Mouse (Mus musculus): ENCODE results near the gene Chd9.
"Not testable (repeated sequence)": the region's sequence is repeated elsewhere in the genome, so short reads cannot be mapped to it uniquely, and the experiment has no call there.

The Chd9 gene

GRCm38 (mm10) chr8:90907848-90908551 is 79.8 kb downstream of the Chd9 start:
- DNase-seq (ENCODE audit: low read depth) = peak; percentile 95

DNA sequence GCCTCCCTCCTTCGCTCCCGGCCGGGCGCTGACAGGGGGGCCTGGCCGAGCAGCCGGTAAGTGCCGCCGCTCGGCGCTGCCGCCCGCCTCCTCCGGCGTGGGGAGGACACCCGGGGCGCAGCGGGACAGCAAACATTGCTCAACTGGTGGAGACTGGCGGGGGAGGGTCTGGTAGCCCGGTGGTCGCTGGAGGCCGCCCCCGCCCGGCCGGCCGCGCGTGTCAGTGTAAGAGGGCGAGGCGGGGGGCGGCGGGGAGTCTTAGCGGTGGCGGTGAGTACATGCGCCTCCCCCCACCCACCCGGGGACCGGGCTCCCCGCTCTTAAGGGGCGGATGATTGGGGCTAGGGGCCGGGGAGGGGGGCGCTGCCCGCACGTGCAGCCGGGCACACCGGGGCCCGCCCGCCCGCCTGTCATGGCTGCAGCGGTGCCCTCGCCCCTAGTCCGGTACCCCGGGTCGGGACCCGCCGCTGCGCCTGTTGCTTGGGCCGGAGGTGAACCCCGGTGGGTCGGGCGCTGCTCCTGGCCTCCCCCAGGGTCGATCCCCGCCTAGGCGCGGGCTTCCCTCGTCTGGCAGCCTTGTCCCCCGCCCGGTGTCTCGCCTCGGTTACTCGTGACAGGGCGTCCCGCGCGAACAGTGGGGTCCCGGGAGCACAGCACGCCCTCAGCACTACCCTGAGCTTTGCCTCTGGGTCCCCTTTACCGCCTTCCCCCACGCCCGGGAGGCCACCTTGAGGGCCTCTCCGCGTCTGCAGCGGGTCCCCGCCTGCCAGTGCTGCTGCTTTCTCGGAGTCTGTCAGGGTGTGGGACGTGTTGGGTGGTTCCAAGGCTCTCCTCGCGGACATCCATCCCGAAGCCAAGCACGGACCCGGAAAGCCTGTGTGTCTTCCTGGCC is 80.7 kb downstream of the Chd9 start:
- DNase-seq (ENCODE audit: low read depth) = peak; percentile 61

DNA sequence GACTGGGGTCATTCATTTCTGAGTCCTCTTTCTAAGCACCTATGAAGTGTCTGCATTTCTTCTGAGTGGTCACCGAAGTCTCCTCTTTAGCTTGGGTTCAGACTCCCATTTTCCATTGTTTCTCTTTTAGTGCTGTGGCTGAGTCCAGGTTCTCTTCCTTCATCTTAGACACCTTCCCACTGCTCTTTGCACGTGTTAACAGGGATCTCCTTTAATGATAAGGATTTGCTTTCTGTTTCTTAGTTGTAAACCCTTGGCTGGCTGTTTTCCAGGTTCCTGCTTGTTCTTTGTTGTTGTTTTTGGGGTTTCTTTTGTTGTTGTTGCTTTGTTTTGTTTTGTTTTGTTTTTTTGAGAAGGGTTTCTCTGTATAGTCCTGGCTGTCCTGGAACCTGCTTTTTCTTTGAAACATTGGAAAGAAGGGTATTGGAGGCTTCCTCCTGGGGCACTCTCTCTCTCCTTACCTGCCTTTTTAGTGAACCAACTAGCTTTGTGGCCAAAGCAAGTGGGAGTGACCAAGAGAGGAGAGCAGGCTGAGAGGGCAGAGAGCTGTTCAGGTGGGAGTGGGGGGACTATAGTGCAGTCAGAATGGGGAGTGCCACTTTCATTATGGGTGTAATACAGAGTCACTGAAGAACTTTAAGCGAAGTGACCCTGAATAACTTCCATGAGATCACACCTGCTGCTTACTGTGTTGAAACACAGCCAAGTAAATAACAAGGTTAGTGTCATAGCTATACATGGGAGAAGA is 95.2 kb downstream of the Chd9 start:
- no peak for DNase-seq (ENCODE audit: low read depth)

- DNase-seq (ENCODE audit: low read depth) = no peak
Measured at GRCm38 (mm10) chr8:90928412-90928811, 100.3 kb downstream of the Chd9 start.

- not testable (repeated sequence) for DNase-seq (ENCODE audit: low read depth)
Measured at GRCm38 (mm10) chr8:90930125-90930524, 102.0 kb downstream of the Chd9 start.

GRCm38 (mm10) chr8:90932934-90933333 is 104.8 kb downstream of the Chd9 start:
- no peak for DNase-seq (ENCODE audit: low read depth)

DNA sequence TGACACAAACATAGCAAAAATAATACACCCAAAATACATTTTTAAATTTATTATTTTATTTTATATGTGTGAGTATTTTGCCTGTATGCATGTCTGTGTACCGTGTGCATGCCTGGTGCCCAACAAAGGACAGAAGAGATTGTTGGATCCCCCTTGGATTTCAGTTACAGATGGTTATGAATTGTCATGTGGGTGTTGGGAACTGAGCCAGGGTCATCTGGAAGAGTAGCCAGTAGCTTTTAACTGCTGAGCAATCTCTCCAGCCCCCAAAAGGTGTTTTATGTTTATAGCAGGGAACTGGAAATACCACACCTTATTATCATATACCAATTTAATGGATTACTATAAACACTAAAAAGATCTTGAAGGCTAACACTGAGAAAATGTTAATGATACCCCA is 106.6 kb downstream of the Chd9 start:
- no peak for DNase-seq (ENCODE audit: low read depth)

DNA sequence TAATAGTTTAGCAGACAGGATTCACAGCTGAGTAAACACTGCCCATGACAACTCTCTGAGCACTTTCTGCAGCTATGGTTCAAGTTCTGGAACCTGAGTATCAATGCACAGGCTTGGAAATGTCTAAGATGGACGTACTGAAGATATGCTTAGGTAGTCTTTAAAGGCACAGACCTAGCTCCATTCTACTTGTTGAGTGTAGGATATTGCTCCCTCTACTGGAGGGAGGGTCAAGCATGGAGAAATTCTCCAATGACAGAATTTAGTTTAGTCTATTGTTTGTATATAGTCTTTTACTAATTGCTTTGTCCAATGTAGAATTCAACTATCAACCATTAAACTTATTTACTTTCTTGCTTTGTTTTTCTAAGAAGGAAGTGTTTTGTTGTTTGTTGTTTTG is 108.7 kb downstream of the Chd9 start:
- DNase-seq (ENCODE audit: low read depth) = peak; percentile 72

- DNase-seq (ENCODE audit: low read depth) = peak; percentile 44
Measured at GRCm38 (mm10) chr8:90938352-90938930, 110.3 kb downstream of the Chd9 start.

DNA sequence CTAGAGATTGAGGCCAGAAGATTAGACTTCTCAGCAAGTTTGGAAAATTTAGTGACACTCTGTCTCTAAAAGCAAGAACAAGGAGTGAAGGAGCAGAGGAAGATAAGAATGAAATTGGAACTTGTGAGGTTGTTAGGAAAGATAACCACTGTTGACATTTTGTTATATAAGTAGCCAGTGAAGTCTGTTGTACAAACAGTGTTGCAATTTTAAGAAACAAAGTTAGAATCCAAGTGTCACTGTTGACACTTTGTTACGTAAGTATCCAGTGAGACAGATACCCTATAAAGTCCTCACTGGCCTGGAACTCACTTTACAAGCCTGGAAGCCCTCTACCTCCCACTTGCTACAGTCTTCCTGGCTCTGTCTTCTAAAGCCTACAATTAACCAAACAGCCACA is 111.7 kb downstream of the Chd9 start:
- DNase-seq (ENCODE audit: low read depth) = peak; percentile 45

GRCm38 (mm10) chr8:90943770-90944169 is 115.6 kb downstream of the Chd9 start:
- no peak for DNase-seq (ENCODE audit: low read depth)

DNA sequence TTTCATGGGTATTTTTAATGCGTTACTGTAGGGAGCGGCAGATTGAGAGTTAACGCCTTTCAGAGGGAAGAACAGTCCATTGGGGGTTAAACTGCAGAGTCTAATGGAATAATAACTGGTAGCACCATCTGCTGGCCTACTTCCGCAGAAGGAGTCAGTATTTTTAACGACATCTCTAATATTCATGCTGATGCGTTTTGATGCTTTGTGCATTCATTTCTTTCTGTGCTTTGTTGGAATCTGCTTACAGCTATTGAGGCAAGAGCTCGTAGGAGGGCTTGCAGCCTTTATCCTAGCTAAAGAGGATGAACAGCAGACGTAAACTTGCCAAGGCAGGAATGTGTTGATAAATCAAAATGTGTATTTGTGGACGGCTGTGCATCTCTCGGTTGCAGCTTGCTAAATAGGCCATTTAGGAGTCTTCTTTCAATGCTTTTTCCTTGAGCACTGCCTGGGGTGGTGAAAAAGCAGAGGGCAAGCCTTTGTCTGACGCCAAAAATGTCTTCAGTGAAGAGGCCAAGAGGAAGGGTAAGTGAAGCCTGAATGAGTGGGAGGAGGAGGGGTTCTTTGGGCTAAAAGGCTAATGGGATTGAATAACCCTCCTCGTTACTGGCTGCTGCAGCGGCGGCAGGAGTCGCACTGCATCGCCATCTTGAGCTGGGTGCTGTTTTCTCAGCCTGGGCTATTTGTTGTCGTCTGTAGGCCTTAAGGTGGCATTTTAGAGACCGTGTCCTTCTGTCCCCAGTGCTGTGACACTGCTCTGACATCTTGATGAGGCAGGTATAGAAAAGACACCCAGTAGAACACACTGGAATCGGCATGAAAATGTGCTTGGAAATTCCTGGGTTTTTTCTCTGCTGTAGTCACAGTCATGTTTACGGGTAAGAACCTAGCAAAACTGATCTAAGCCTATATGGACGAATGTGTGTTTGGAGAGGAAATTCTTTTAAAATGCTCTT is 126.9 kb downstream of the Chd9 start:
- DNase-seq (ENCODE audit: low read depth) = peak; percentile 92

GRCm38 (mm10) chr8:90955761-90956136 is 127.6 kb downstream of the Chd9 start:
- no peak for DNase-seq (ENCODE audit: low read depth)

DNA sequence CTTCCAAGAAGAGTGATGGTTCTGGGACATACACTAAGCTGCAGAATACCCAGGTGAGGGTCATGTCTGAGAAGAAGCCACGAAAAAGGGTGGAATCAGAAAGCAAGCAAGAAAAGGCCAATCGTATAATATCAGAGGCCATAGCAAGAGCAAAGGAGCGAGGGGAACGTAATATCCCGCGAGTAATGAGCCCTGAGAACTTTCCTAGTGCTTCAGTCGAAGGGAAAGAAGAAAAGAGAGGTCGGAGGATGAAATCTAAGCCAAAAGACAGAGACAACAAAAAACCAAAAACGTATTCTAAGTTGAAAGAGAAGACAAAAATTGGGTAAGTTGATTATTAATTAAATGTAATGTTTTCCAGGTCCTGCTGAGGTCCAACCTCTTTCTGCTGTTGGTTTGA is 128.2 kb downstream of the Chd9 start:
- DNase-seq (ENCODE audit: low read depth) = no peak

- DNase-seq (ENCODE audit: low read depth) = no peak
Measured at GRCm38 (mm10) chr8:90957711-90958110, 129.6 kb downstream of the Chd9 start.

GRCm38 (mm10) chr8:90959721-90960120 is 131.6 kb downstream of the Chd9 start:
- DNase-seq (ENCODE audit: low read depth) = peak; percentile 59

- peak; percentile 75 for DNase-seq (ENCODE audit: low read depth)
Measured at GRCm38 (mm10) chr8:90961603-90962002, 133.5 kb downstream of the Chd9 start.

- no peak for DNase-seq (ENCODE audit: low read depth)
Measured at GRCm38 (mm10) chr8:90964044-90964443, 135.9 kb downstream of the Chd9 start.

GRCm38 (mm10) chr8:90965467-90966170 is 137.5 kb downstream of the Chd9 start:
- DNase-seq (ENCODE audit: low read depth) = peak; percentile 41

DNA sequence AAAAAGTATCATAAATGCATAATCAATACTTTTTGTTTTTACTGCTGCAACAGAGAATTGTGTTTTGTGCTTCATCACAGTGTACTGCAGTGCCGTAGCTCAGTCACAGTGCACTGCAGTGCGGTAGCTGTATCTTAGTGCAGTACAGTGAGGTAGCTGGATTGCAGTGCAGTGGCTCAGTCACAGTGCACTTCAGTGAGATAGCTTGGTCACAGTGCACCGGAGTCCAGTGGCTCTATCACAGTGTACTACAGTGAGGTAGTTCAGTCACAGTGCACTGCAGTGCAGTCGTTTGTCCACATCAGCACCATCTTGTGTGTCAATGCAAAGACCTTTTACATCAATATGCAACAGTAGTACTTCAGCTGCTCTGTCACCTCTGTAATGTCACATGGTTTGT is 140.2 kb downstream of the Chd9 start:
- DNase-seq (ENCODE audit: low read depth) = no peak

Measured in 416B (cell line).